Mouse (Mus musculus) layer of hippocampus, postnatal 36 days (tissue): ENCODE data around the gene Ubtf. TPM values are rescaled to one million over a fixed set of nuclear protein-coding genes. Genes with fewer than 3 reads are reported as not detected.

Experiments used
- DNase-seq, 2 experiments: peaks; one replicate each; pipeline ENCODE4 v3.0.0; 2022
- total RNA-seq, 2 experiments: library from RNA; stranded (reverse); gene quantifications; 2 replicates each; pipeline ENCODE4 v1.2.3; 2021

Gene Ubtf
- total RNA-seq, 2 experiments from 2014 or later, result 127 to 128 TPM

DNA sequence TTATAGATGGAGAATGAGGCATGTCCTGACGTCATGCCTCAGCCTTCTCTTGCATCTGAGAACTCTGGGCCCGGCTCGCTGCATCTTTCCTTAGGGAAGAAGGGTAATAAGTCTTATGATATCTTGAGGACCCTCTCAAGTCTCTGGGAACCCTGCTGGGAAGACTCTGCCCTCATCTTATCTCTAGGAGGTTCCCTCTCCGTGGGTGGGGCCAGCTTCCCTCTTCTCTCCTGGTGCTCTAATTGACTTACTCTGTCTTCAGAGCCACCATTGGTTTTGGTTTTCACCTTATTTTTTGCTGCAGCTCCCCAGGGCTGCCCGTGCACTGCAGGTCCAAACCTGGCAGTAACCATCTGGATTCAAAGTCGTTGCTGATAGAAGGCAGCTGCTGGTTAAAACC is 61.4 kb downstream of the Ubtf start:
- no peak for DNase-seq

DNA sequence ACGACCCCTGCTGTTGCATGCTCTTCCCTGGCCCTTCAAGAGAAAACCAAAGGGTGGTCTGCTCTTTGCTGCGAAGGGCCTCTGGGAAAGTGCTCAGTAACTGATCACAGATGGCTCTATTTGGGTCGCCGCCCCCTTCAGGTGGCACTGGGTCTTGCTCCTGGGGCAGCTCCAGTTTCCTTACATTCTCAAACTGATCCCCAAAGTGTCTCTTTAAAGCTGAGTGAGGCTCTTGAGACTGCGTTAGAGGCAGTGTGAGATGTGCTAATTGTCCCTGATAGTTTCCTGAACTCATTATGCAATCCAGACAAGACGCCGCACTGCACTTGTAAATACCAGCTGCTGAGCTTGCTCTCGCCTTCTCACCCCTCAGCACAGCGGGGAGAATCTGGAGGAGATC is 62.0 kb downstream of the Ubtf start:
- DNase-seq, result peak in 1 of 2 experiments; percentile 7

Other genes with a start within 250 kb of the Ubtf start
- 100 to 1,000 TPM; 138 to 139 TPM for gene Mpp2, start 231.2 kb downstream of the Ubtf start, total RNA-seq
- not detected for gene Ppy, start 218.4 kb downstream of the Ubtf start, total RNA-seq
- not detected for gene Pyy, start 211.9 kb downstream of the Ubtf start, total RNA-seq
- gene Nags, start 174.2 kb downstream of the Ubtf start, total RNA-seq, result not detected
- 10 to 100 TPM; 29.5 to 30.6 TPM for gene Tmem101, start 163.3 kb downstream of the Ubtf start, total RNA-seq
- gene Lsm12, start 134.4 kb downstream of the Ubtf start, total RNA-seq, result 10 to 100 TPM; 59.4 to 60.8 TPM
- gene G6pc3, start 130.1 kb downstream of the Ubtf start, total RNA-seq, result 10 to 100 TPM; 52.0 to 58.5 TPM
- 100 to 1,000 TPM; 227 to 234 TPM for gene Hdac5, start 89.6 kb downstream of the Ubtf start, total RNA-seq
- 1 to 10 TPM in 1 of 2 experiments, under 1 TPM in 1; 0.58 to 1.5 TPM for gene BC030867, start 70.9 kb downstream of the Ubtf start, total RNA-seq
- 1 to 10 TPM; 1.0 to 1.2 TPM for gene Asb16, start 51.0 kb downstream of the Ubtf start, total RNA-seq
- 10 to 100 TPM; 64.2 to 64.8 TPM for gene Tmub2, start 34.8 kb downstream of the Ubtf start, total RNA-seq
- 100 to 1,000 TPM; 172 to 173 TPM for gene Atxn7l3, start 23.1 kb downstream of the Ubtf start, total RNA-seq
- under 1 TPM; 0.10 to 0.15 TPM for gene Slc4a1, start 46.5 kb upstream of the Ubtf start, total RNA-seq
- 100 to 1,000 TPM; 455 to 507 TPM for gene Rundc3a, start 73.7 kb upstream of the Ubtf start, total RNA-seq
- 10 to 100 TPM; 61.9 to 64.0 TPM for gene Slc25a39, start 88.2 kb upstream of the Ubtf start, total RNA-seq
- 10 to 100 TPM; 60.3 to 68.3 TPM for gene Grn, start 110.6 kb upstream of the Ubtf start, total RNA-seq
- gene Fam171a2, start 127.9 kb upstream of the Ubtf start, total RNA-seq, result 100 to 1,000 TPM in 1 of 2 experiments, 10 to 100 TPM in 1; 97.3 to 111 TPM
- 1 to 10 TPM; 1.3 to 3.8 TPM for gene Itga2b, start 150.4 kb upstream of the Ubtf start, total RNA-seq
- gene Gpatch8, start 236.7 kb upstream of the Ubtf start, total RNA-seq, result 10 to 100 TPM; 44.1 to 58.6 TPM